In the genomic region with DNA sequence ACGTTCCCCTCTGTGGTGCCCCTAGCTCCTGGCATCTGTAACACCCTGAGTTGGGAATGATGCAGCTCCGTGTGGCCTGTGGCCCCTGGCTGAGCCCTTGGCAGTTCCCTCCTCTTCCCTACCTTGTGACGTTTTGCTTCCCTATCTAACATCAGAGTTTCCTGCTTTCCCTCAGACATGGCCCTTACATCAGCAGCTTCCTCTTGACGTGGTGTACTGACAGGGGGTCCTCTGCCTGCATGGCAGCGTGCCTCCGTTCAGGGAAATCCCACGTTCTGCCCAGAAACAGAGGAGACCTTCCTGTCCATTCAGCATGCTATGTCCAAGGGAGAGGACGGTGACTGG, we compare ENCODE assay signal across 13 mouse cellular contexts.
A peak's percentile ranks its signal among the peaks of the same experiment; 100 is the strongest.
DNase-seq lines count a peak whose midpoint lies in the region; ATAC-seq and TF ChIP-seq lines count a peak whose summit lies in the region.
"Had no signal": no experiment of that assay in that cellular context is flagged by ENCODE, and none has a peak within 500 bp of the region (broad histone marks: within the 10 kb centered on the region; RNA-seq: fewer than 3 reads in every experiment).

No protein-coding gene starts in this region.

- no peak for ATAC-seq in lung, embryonic 15.5 days (ENCODE audit: borderline replicate concordance, extremely low read depth, low FRiP score, low TSS enrichment)
- ATAC-seq in stomach, embryonic 16.5 days (ENCODE audit: insufficient read depth, low FRiP score), result no peak

- intact Hi-C loops in gastrocnemius, adult 2 months (cut with DNase I), result no loop called here
- intact Hi-C loops in left cerebral cortex, postnatal 36 days (cut with DNase I), result no loop called here

- no peak overlapping the region for H3K4me3 ChIP-seq in gastrocnemius, adult 2 months
- H3K4me3 ChIP-seq in lung, embryonic 15.5 days, result no peak overlapping the region
- H3K4me3 ChIP-seq in lung, adult 2 months (replicated peaks; ENCODE audit: extremely low read depth, low read depth, low read length), result no peak overlapping the region
- no peak overlapping the region for H3K4me3 ChIP-seq in stomach, embryonic 16.5 days (replicated peaks; ENCODE audit: low read length)
- H3K4me3 ChIP-seq: limb, embryonic 15.5 days had no signal

- H3K4me2 ChIP-seq in lung, embryonic 15.5 days, result no peak overlapping the region
- no peak overlapping the region for H3K4me2 ChIP-seq in stomach, embryonic 16.5 days (ENCODE audit: low read depth, low read length)
- H3K4me2 ChIP-seq: limb, embryonic 15.5 days had no signal

- no peaks in the 10 kb centered on the region for H3K9me3 ChIP-seq in lung, embryonic 15.5 days
- no peaks in the 10 kb centered on the region for H3K9me3 ChIP-seq in stomach, embryonic 16.5 days (replicated peaks; ENCODE audit: control insufficient read depth, low read length)
- H3K9me3 ChIP-seq: limb, embryonic 15.5 days had no signal

- WGBS in lung, embryonic 15.5 days, result 62% methylated on average over 8 of the region's 8 CpGs
- WGBS in lung, adult 2 months, result 45% methylated on average over 8 of the region's 8 CpGs
- 67% methylated on average over 8 of the region's 8 CpGs for WGBS in stomach, embryonic 16.5 days

- no peak overlapping the region for H3K9ac ChIP-seq in lung, embryonic 15.5 days
- H3K9ac ChIP-seq in stomach, embryonic 16.5 days (ENCODE audit: low read length), result 0 out of 2 replicates have a peak overlapping the region, but pooled peaks have one; percentile 20
- H3K9ac ChIP-seq: limb, embryonic 15.5 days had no signal

- H3K36me3 ChIP-seq in lung, embryonic 15.5 days, result no peaks in the 10 kb centered on the region
- no peaks in the 10 kb centered on the region for H3K36me3 ChIP-seq in stomach, embryonic 16.5 days (ENCODE audit: control insufficient read depth, insufficient read depth, low read length)
- H3K36me3 ChIP-seq: limb, embryonic 15.5 days had no signal

- H3K27me3 ChIP-seq in lung, embryonic 15.5 days, result no peaks in the 10 kb centered on the region
- no peaks in the 10 kb centered on the region for H3K27me3 ChIP-seq in stomach, embryonic 16.5 days (ENCODE audit: control insufficient read depth, insufficient read depth, low read length)
- H3K27me3 ChIP-seq: limb, embryonic 15.5 days; Patski had no signal

- DNase-seq in gastrocnemius, adult 2 months, result no peak
- no peak for DNase-seq in gastrocnemius, postnatal 25 days
- no peak for DNase-seq in lung, adult 2 months
- peak; percentile 38 for DNase-seq in kidney, postnatal 10 days
- no peak for DNase-seq in left cerebral cortex, postnatal 36 days (ENCODE audit: low spot score in 2 of 2)
- no peak for DNase-seq in adrenal gland, postnatal 10 days
- DNase-seq: adrenal gland, postnatal 36 days; cerebellum, postnatal 25 days; layer of hippocampus, adult 9-11 months had no signal

- H3K4me1 ChIP-seq in lung, embryonic 15.5 days, result peaks cover 58% of the 10 kb centered on the region
- peaks cover 13% of the 10 kb centered on the region for H3K4me1 ChIP-seq in lung, adult 2 months (ENCODE audit: control insufficient read depth, insufficient read depth, low read length)
- H3K4me1 ChIP-seq in stomach, embryonic 16.5 days (ENCODE audit: control insufficient read depth, insufficient read depth, low read length), result peaks cover 47% of the 10 kb centered on the region
- H3K4me1 ChIP-seq: limb, embryonic 15.5 days had no signal

- H3K27ac ChIP-seq in gastrocnemius, adult 2 months, result peak overlapping the region; percentile 61; the same call in 1 of the 2 replicates
- H3K27ac ChIP-seq in lung, embryonic 15.5 days, result peak overlapping the region; percentile 84
- 0 out of 2 replicates have a peak overlapping the region, but pooled peaks have one; percentile 2 for H3K27ac ChIP-seq in stomach, embryonic 16.5 days (ENCODE audit: low read length)
- H3K27ac ChIP-seq: limb, embryonic 15.5 days had no signal

- TF ChIP-seq POLR2A in lung, adult 2 months (IDR thresholded peaks at IDR 0.05; ENCODE audit: borderline replicate concordance, extremely low read depth, low read depth, low read length), result no peak

- TF ChIP-seq CTCF in gastrocnemius, adult 2 months (IDR thresholded peaks at IDR 0.05), result no peak
- TF ChIP-seq CTCF in lung, adult 2 months (IDR thresholded peaks at IDR 0.05; ENCODE audit: insufficient read depth, low read length), result no peak

Comparison
In these comparisons a context has a peak if more than half of its experiments do, and no peak if none do; other contexts are left out.
1. H3K27ac ChIP-seq: peak in every context shown above with its lines; median percentile 84 in lung, embryonic 15.5 days; 61 in gastrocnemius, adult 2 months; 2 in stomach, embryonic 16.5 days.